Mouse (Mus musculus) bone marrow, adult 2 months (tissue): ENCODE data around the gene Cacng1. TPM values are rescaled to one million over a fixed set of nuclear protein-coding genes. Genes with fewer than 3 reads are reported as not detected.

ENCODE experiments used
- H3K27ac ChIP-seq: fragments of 200-500 bp; 2 replicates; pipeline ENCODE4 v1.5.1; 2012; ENCODE audit warnings: low read depth, mild to moderate bottlenecking, control low read depth, inconsistent platforms, low read length; ENCODE audit not compliant: control insufficient read depth, poor library complexity, insufficient read depth
- H3K4me1 ChIP-seq: fragments of 200-500 bp; 2 replicates; pipeline ENCODE4 v1.6.1; 2011; ENCODE audit warnings: low read length; ENCODE audit not compliant: control insufficient read depth, insufficient read depth
- H3K4me3 ChIP-seq: fragments of 200-500 bp; replicated peaks from 2 replicates; pipeline ENCODE3; 2011; ENCODE audit warnings: mild to moderate bottlenecking, low read depth, low read length, control low read depth; ENCODE audit not compliant: control insufficient read depth
- CTCF ChIP-seq: fragments of 200-500 bp; IDR thresholded peaks from 2 replicates; pipeline ENCODE4 v1.5.1; 2011; ENCODE audit warnings: low read length, control low read depth; ENCODE audit not compliant: control insufficient read depth, insufficient read depth
- POLR2A ChIP-seq: fragments of 200-500 bp; IDR thresholded peaks from 2 replicates; pipeline ENCODE4 v1.6.1; 2011; ENCODE audit warnings: low read depth, mild to moderate bottlenecking, control low read depth, low read length, borderline replicate concordance; ENCODE audit not compliant: control insufficient read depth
- WGBS: fragments of 180-500 bp; shearing (Covaris S2); methylation state at CpG from one replicate; pipeline ENCODE4 v1.1.7; 2018; 5-methylcytosine and 5-hydroxymethylcytosine counted together
- polyA plus RNA-seq: library from polyadenylated mRNA; stranded (reverse); fragments of >200 nt; gene quantifications from 2 replicates; pipeline ENCODE4 v1.2.4, GENCODE M21; 2011; ENCODE audit warnings: low replicate concordance; ENCODE audit not compliant: missing spikeins, insufficient read depth, insufficient read length

Cacng1 gene
- polyA plus RNA-seq, 1 experiment: not detected

GRCm38 (mm10) chr11:107657117-107657516 lies 59.2 kb downstream of the Cacng1 start:
- no peaks in the 10 kb centered on the region for H3K4me1 ChIP-seq
- no peak for TF ChIP-seq POLR2A
- TF ChIP-seq CTCF: no peak
- WGBS: 86% methylated on average over 5 of the region's 5 CpGs
- no peak overlapping the region for H3K4me3 ChIP-seq
- H3K27ac ChIP-seq: no peak overlapping the region

- no peak for TF ChIP-seq CTCF
- TF ChIP-seq POLR2A: no peak
- Histone ChIP-seq H3K4me3 (no peak overlapping the region), H3K27ac (no peak overlapping the region), H3K4me1 (no peaks in the 10 kb centered on the region)
- WGBS: 91% methylated on average over 4 of the region's 4 CpGs
Observed at GRCm38 (mm10) chr11:107655538-107655937, 60.8 kb downstream of the Cacng1 start.

Other genes with a start within 250 kb of the Cacng1 start
- 11.1 and 14.0 TPM in 2 replicates for gene Pitpnc1, start 245.8 kb downstream of the Cacng1 start, polyA plus RNA-seq
- 34.4 and 61.0 TPM in 2 replicates for gene Psmd12, start 237.0 kb downstream of the Cacng1 start, polyA plus RNA-seq
- gene Helz, start 168.6 kb downstream of the Cacng1 start, polyA plus RNA-seq: 10.7 and 25.7 TPM in 2 replicates
- gene Cacng4, start 78.0 kb upstream of the Cacng1 start, polyA plus RNA-seq: not detected in 2 replicates
- gene Cacng5, start 198.5 kb upstream of the Cacng1 start, polyA plus RNA-seq: not detected in 2 replicates